Mouse (Mus musculus) embryonic fibroblast, embryonic 13.5 days (primary cell): Measurements from ENCODE around the gene Ogn. TPM values are rescaled to one million over a fixed set of nuclear protein-coding genes. Genes with fewer than 3 reads are reported as not detected.

ENCODE experiments used
- H3K27ac ChIP-seq: 2 replicates; pipeline ENCODE4 v1.5.1; 2012; ENCODE audit warnings: low read length, control low read depth, inconsistent platforms; ENCODE audit not compliant: insufficient read depth
- H3K4me1 ChIP-seq: 2 replicates; pipeline ENCODE4 v1.6.1; 2011; ENCODE audit warnings: low read length; ENCODE audit not compliant: control insufficient read depth, insufficient read depth
- H3K4me3 ChIP-seq: 2 replicates; pipeline ENCODE4 v1.5.1; 2011; ENCODE audit warnings: mild to moderate bottlenecking, control low read depth, low read length; ENCODE audit not compliant: insufficient read depth
- CTCF ChIP-seq: IDR thresholded peaks from 2 replicates; pipeline ENCODE4 v1.5.1; 2011; ENCODE audit warnings: mild to moderate bottlenecking, control low read depth, low read length, moderate library complexity, borderline replicate concordance; ENCODE audit not compliant: insufficient read depth
- POLR2A ChIP-seq: IDR thresholded peaks from 2 replicates; pipeline ENCODE4 v1.6.1; 2011; ENCODE audit warnings: low read depth, mild to moderate bottlenecking, control low read depth, low read length, moderate library complexity
- polyA plus RNA-seq: library from polyadenylated mRNA; stranded (reverse); fragments of >200 nt; gene quantifications from 2 replicates; pipeline ENCODE4 v1.2.4, GENCODE M21; 2011; ENCODE audit warnings: low read depth; ENCODE audit not compliant: missing spikeins, insufficient read length

Gene Ogn
- polyA plus RNA-seq, 1 experiment: 284 TPM

GRCm38 (mm10) chr13:49644731-49645529 lies 37.1 kb downstream of the Ogn start:
- peak overlapping the region; percentile 78 for H3K27ac ChIP-seq
- TF ChIP-seq POLR2A: no peak

DNA sequence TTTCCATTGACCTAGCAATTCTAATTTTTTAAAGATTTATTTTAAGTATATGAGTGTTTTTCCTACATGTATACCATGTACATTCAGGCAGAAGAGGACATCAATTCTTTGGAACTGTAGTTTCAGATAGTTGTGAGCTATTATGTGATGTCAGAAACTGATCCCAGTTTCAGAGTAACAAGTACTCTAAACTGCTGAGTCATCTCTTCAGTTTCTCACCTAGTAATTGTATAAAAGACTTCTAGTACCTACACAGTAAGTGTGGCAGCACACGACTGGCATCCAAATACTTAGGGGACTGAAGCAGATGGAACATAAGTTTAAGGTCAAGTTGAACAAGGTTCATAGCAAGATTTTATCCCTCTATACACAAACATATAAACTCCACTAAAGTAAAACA lies 38.2 kb downstream of the Ogn start:
- Histone ChIP-seq H3K27ac (no peak overlapping the region), H3K4me1 (peaks cover 8% of the 10 kb centered on the region), H3K4me3 (no peak overlapping the region)
- TF ChIP-seq CTCF (no peak), POLR2A (no peak)

More at GRCm38 (mm10) chr13:49644731-49645529, 37.1 kb downstream of the Ogn start:
- no peak overlapping the region for H3K4me3 ChIP-seq
- peaks cover 8% of the 10 kb centered on the region for H3K4me1 ChIP-seq

GRCm38 (mm10) chr13:49651136-49651535 lies 43.3 kb downstream of the Ogn start:
- Histone ChIP-seq H3K4me3 (no peak overlapping the region), H3K27ac (no peak overlapping the region)

DNA sequence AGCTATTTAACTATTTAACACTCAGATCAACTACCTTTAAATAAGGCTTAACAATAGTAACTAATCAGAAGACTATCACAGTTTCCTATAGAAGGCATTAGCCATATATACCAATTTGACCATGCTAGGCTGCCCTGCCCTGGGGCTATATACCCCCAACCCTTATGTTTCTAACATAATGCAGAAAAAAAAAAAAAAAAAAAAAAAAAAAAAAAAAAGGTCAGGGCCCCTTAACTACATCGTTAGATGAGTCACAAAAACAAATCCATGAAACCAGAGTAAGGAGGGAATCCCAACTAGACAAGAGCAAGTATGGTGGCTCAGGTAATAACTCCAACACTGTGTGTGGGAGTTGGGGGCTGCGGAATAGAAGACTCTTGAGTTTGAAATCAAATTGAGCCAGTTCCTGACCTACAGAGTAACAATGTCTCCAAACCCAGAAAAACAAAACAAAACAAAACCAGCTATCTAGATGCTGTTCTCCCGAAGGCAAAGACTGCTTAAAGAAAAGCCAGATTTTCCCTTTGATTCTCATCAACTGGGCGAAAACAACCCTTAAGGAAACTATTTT lies 44.0 kb downstream of the Ogn start:
- no peak overlapping the region for H3K27ac ChIP-seq
- peaks cover 2% of the 10 kb centered on the region; the same call in 1 of the 2 replicates for H3K4me1 ChIP-seq
- H3K4me3 ChIP-seq: peak overlapping the region; percentile 81
- TF ChIP-seq POLR2A (no peak), CTCF (no peak)

More at GRCm38 (mm10) chr13:49651136-49651535, 43.3 kb downstream of the Ogn start:
- no peak for TF ChIP-seq CTCF
- no peak for TF ChIP-seq POLR2A
- H3K4me1 ChIP-seq: peaks cover 2% of the 10 kb centered on the region; the same call in 1 of the 2 replicates

GRCm38 (mm10) chr13:49652481-49653179 lies 44.8 kb downstream of the Ogn start, which contains the start of the genes Cenpp and Nol8:
Gene Cenpp (minus strand): TSS chr13:49652785.
Gene Nol8 (plus strand): TSS chr13:49653078.
- TF ChIP-seq CTCF (no peak), POLR2A (peak; percentile 47; the same call in 1 of the 2 replicates)
- peak within 1 kb of the TSS; percentile 90 for H3K4me3 ChIP-seq
- H3K27ac ChIP-seq: peak within 1 kb of the TSS; percentile 54
- H3K4me1 ChIP-seq: peaks cover 2% of the 10 kb centered on the region; the same call in 1 of the 2 replicates

- Histone ChIP-seq H3K27ac (peak overlapping the region; percentile 54), H3K4me1 (peaks cover 2% of the 10 kb centered on the region; the same call in 1 of the 2 replicates), H3K4me3 (peak overlapping the region; percentile 90)
- TF ChIP-seq CTCF (no peak), POLR2A (peak; percentile 72)
These were observed 45.3 kb downstream of the Ogn start for GRCm38 (mm10) chr13:49653180-49653541.

Other genes starting within 250 kb of the Ogn start
- gene Ippk, start 186.8 kb upstream of the Ogn start, polyA plus RNA-seq: 10.4 and 10.8 TPM in 2 replicates
- 2.9 and 4.2 TPM in 2 replicates for gene Tes3-ps, start 114.7 kb upstream of the Ogn start, polyA plus RNA-seq
- gene Ecm2, start 103.2 kb upstream of the Ogn start, polyA plus RNA-seq: 0.55 and 1.7 TPM in 2 replicates
- 134 and 402 TPM in 2 replicates for gene Aspn, start 63.6 kb upstream of the Ogn start, polyA plus RNA-seq
- 1.8 and 8.3 TPM in 2 replicates for gene Omd, start 25.6 kb upstream of the Ogn start, polyA plus RNA-seq
- gene Cenpp, start 44.7 kb downstream of the Ogn start, polyA plus RNA-seq: 6.5 and 9.0 TPM in 2 replicates
- gene Nol8, start 45.0 kb downstream of the Ogn start, polyA plus RNA-seq: 18.6 and 20.5 TPM in 2 replicates
- 156 and 158 TPM in 2 replicates for gene Iars, start 74.1 kb downstream of the Ogn start, polyA plus RNA-seq
- gene Gm30302, start 191.0 kb downstream of the Ogn start, polyA plus RNA-seq: not detected in 2 replicates